Mouse (Mus musculus): ENCODE data around the gene Dnajb2. TPM values are rescaled to one million over a fixed set of nuclear protein-coding genes. Genes with fewer than 3 reads are reported as not detected.
A peak's percentile ranks its signal among the peaks of the same experiment; 100 is the strongest.

Gene Dnajb2
- 19.4 and 20.1 TPM in 2 replicates for polyA plus RNA-seq (2012; rRNA removed)

DNA sequence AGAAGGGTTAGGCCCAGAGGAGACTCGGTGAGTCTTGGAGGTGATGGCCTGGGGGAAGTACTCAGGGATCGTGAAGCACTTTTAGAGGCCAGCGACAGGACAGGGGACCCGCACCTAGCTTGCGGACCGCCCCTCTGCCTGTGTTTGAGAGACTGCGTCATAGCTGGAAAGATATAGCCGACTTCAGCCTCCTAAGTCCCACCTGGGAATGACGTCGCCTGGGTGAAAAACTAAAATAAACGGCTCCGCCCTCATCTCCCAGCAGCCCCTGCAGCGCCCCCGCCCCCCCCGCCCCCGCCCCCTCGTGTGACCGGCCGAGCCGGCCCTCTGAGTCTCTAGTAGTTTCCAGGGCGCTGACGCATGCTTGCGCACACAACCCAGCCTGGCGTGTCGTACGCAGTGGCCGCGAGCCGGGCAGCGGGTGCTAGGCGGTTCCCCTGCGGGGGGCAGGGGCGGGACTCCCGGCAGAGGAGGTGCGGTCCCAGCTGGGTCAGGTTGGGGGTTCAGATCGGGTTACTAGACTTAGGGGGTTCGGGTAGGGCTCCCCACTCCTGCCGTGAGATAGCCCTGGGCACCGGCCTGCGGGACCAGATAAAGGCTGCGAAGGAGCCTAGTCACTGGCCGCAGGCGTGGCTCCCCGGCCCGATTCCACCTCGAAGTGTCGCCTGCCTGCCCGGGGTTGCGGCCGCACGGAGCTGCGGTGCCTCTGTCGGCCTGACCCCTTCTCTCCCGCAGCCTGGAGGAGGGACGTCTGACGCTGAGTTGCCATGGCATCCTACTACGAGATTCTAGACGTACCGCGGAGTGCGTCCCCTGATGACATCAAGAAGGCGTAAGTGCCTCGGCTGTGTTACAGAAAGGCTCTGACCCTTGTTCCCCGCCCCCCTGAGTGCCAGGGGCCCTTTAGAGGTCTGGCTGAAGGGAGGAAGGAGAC is at the start of gene Dnajb2:
Gene Dnajb2, plus strand, starts transcription at position 290 of the 934 bp plus-strand sequence.
- whole genome bisulfite sequencing, result under 1% methylated on average over 64 of the region's 64 CpGs
- DNase-seq (ENCODE audit: low read depth, low spot score), result no peak

DNA sequence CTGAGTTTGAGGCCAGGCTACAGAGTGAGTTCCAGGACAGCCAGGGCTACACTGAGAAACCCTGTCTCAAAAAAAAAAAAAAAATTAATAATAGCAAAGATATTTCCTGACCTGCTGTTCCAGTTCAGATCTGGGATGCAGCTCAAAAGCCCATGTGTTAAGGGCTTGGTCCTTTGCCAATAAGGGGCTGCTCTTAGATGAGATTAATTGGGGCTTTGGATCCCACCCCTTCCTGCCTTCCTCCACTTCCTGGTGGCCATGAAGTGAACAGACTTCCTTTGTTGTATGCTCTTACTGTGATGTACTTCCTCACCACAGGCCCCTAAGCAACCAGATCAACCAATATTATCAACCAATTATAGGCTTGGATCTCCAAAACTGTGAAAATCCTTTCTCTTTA is 49.1 kb upstream of the Dnajb2 start:
- no peak for DNase-seq (ENCODE audit: low read depth, low spot score)

DNA sequence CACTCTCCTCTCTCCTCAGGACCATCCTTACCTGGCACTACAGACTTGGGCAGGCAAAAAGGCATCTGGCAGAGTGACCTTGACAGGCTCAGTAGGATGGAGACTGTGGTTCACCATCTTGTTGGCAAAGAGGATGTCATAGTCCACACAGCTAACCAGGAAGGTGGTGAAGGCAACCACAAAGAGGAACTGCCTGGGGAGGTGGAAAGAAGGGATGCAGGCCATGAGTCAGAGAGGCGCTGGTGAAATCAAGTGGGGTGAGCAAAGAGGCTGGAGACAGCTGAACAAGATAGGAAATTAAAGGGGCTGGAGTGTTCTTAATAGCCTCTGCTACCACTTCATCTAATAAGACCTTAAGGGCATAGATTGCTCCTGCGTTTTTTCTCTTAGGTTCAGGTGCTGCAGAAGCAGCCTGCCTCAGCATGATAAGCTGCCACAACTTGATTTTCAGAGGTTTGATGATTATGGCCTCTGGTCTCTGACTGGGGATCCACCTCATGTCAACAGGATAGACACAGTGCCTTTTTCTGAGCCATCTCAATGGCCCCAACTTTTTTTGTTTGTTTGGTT is 48.2 kb upstream of the Dnajb2 start:
- DNase-seq (ENCODE audit: low read depth, low spot score), result no peak
- WGBS, result 92% methylated on average over 2 of the region's 2 CpGs

DNA sequence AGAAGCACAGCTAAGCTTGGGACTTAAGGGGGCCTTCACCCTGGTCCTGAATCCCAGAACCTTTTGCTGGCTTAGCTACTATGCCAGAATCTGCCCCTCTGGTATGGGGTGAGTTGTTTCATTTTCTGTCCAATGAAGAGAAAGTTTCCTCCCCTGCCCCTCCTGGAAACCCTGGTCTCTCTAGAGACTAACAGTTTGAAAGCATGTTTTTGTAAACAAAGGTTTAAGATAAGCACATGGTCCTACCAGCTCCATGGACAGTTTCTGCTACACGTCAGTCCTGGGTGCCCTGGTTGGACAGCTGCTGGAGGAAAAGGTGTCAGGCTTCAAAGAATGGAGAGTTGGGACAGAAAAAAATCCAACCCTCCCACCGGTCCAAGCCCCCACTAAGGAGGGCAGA is 45.6 kb upstream of the Dnajb2 start:
- DNase-seq (ENCODE audit: low read depth, low spot score), result no peak
- WGBS, result 56% methylated on average over 2 of the region's 2 CpGs

DNA sequence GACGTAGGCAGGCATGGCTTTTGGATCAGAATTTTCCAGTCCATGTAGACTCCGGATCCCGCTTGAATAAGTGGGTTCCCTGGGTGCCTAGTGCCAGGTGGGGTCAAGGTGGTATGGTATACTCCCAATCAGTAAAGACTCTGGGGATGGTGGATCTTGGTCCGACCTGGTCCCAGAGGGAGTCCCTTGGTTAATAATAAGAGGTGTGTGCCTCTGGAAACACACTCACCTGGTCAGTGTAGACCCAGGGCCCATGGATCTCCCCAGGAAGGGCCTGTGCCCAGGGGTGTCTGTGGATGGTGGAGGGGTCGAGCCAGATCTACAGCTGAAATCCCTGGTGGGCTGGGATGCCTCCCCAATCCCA is 45.0 kb upstream of the Dnajb2 start:
- WGBS, result 38% methylated on average over 5 of the region's 5 CpGs
- DNase-seq (ENCODE audit: low read depth, low spot score), result no peak

DNA sequence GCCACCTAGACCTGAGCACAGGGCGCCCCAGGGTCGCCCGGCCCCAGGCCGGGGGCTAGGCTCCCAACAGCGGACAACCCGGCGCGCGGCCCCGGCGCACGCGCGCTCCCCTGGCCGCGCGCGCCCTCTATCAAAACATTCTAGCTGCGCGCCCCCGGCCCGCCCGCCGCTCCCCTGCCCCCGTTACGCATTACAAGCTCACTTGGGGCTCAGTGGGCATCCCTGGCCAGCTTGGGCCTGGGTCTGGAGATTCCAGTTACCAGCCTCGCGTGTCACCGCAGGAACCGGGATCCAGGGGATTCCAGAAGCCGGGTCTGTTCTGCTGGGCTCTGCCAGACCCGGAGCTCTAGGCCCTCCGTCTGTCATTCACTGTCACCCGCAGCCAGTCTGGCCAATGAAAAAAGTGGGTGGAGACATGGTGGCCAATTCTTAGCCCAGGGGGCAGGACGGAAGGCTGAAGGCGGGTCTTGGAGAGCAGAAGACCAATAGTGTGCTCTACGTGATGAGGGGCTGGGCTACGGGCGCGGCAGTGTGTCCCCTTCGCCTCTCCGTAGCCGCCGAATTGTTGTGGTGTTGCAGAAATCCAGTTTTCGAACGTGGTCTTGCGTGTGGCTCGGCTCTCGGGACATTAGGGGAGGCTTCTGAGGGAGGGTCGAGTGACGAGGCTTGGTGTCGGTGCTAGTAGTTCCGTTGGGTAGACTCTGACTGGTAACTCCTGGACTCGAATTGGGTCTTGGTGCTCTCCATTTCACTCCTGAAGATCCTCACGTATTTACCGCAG is 44.4 kb upstream of the Dnajb2 start, which contains the start of the genes Ankzf1 and Atg9a:
Gene Ankzf1, plus strand, starts transcription at position 530 of the 781 bp plus-strand sequence.
Gene Atg9a, minus strand, starts transcription at position 575 of the 781 bp plus-strand sequence.
- WGBS, result under 1% methylated on average over 54 of the region's 56 CpGs
- peak; percentile 98 for DNase-seq (ENCODE audit: low read depth, low spot score)

DNA sequence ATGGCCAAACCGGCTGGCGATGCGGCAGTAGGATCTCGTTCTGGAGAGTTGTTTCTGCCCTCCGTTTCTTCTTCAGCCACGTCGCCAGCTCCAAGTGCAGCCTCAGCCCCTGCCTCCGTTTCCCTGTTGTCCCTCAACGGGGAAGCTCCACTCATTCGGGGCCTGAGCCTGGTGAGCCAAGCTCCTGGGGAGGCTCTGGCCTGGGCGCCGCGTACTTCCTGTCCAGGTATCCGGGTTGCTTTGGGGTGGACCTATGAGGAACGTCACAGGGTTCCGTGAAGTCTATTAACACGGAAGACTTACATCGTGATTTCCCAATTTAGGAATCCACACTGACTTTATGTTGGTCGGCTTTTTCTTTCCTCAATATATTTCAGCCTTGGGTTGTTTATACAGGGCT is 43.8 kb upstream of the Dnajb2 start:
- no peak for DNase-seq (ENCODE audit: low read depth, low spot score)
- under 1% methylated on average over 19 of the region's 19 CpGs for WGBS

DNA sequence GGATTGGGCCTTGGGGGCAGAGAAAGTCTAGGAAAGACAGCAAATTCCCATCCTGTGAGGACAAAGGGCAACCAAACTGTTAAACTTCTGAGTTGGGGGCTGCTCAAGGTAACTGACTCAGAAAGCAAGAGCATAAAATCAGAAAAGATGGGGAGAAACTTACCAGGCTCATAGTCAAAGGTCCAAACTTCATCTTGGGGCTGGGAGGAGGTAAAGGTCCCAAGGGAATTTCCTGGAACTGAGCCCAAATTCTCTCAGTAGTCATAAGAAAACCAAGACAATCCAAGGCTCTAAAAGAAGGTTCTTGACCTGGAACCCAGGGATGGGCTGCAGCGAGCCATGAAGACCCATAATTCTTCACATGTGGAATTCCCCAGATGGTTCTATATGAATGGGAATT is 35.0 kb upstream of the Dnajb2 start:
- 37% methylated on average over 1 of the region's 1 CpGs for WGBS
- DNase-seq (ENCODE audit: low read depth, low spot score), result no peak

DNA sequence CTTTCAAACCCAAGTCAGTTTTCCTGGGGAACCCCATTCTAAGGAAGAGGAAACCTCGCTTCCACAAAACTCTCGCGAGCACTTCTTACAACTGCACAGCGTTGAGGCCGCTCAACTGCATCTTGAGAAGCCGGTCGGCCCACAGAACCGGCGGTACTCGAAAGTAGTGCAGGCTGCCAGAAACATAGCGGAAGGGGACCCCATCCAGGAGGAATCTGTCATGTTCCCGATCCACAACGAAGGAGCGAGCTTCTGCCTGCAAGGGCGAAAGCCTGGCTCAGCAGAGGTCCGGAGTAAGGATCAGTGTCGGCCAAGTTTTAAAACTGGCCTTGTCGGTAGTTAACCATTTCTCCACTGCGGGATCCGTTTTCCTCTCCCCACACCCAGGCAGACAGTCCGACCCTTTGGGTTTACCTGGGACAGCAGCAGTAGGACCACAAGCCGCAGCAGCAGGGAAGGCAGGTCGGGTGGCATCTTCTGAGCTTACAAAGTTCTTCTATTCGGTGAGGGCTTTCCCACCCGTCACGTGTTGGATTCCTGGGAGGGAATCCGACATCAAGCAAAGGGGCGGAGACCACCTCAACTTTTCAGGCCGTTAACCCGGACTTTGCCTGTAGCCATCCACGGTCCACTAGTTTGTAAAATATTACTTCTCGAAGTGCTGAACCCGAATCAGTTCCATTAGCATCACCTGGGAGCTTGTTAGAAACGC is 27.1 kb upstream of the Dnajb2 start:
- DNase-seq (ENCODE audit: low read depth, low spot score), result no peak
- WGBS, result 16% methylated on average over 34 of the region's 34 CpGs

DNA sequence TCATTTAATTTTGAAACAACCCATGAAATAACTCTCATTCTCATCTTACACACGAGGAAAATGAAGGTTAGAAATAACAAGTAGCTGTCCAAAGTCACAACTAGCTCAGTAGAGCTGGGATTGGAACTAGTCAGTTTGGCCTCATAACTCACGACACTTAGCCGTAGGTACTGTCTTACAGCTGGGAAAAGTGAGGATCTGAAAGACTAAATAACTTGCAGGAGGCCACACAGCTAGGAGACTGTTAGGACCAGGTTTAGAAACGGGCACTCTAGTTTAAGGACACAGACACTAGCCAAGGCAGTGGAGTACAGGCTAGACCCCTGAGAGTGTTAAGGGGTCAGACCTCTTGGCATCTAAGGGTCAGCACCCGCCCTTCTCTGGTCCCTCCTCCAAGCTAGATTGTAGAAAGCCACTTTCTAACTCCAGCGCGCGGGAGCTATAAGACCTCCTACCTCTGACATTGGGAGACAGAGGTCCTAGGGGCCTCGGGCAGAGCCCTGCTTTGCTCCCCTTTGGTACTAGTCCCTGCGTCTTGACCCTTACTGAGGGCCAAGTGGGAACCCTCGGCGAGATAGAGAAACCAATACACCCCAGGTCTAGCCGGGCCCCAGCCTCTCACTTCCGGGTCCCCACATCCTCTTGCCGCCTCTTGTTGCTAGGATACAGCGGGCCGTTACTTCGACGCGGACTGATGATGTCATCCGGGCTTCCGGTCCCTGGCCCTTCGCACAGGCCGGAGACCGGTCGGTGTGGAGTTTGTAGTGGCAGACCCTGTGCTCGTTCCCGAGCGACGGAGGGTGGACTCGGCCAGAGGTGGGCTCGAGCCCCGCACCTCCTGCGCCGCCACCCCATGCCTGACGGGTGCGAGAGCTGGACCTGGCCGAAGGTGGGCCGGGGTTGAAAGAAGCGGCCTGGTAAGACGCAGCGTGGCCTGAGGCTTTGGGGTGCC is 25.8 kb upstream of the Dnajb2 start, which contains the start of the genes Glb1l and Stk16:
Gene Glb1l, minus strand, starts transcription at position 678 of the 952 bp plus-strand sequence.
Gene Stk16, plus strand, starts transcription at position 703 of the 952 bp plus-strand sequence.
- peak; percentile 88 for DNase-seq (ENCODE audit: low read depth, low spot score)
- WGBS, result 4% methylated on average over 42 of the region's 42 CpGs

DNA sequence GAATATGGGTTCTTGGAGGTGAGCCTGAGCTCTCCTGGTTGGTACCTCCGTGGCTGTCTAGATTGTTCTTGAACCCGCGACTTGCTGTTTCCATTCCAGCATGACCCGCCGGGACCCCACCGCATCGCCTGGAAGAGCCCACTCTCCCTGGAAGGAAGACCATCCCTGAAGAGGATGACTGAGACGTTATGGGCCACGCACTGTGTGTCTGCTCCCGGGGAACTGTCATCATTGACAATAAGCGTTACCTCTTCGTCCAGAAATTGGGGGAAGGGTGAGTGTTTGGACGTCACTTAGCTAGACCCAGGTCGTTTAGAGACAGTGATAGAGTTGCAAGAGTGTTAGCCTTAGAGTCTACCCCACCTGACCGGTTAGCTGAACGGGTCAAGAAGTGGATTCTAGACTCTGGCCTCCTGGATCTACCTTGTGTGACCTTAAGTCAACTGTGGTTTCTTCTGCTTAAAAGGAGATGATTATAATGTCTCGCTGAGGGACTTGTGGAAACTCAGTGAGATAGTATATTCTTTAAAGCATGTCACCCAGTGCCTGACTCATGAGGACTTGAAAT is 25.0 kb upstream of the Dnajb2 start:
- DNase-seq (ENCODE audit: low read depth, low spot score), result no peak
- 5% methylated on average over 17 of the region's 17 CpGs for WGBS

DNA sequence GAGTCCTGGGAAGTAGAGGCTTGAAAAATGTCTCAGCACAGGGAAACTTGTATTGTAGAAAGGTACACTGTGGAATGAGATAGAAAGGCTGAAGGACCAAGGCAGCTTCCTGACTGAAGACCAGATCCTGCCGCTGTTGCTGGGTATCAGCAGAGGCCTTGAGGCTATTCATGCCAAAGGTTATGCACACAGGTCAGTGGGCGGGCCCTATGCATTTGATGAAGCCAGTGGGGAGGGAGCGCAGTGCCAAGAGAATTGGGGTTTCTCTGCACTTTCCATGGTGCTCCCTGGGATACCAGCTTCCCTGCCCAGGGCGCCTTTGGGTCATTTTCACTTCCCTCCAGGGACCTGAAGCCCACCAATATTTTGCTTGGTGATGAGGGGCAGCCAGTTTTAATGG is 23.7 kb upstream of the Dnajb2 start:
- WGBS, result 73% methylated on average over 4 of the region's 4 CpGs
- DNase-seq (ENCODE audit: low read depth, low spot score), result no peak

DNA sequence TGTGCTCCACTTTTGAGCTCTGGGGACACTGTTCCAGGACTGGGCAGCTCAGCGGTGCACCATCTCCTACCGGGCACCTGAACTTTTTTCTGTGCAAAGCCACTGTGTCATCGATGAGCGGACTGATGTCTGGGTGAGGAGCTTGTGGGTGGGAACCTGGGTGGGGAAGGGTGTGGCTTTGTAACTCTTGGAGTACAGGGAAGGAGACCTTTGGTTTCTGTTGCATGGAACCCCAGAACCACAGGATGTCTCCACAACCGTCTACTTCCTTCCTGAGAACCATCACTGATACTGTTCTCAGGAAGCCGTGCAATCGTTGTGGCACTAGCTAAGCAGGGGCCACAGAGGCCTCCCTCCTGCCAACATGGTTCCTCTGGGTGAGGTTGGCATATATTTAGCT is 23.1 kb upstream of the Dnajb2 start:
- DNase-seq (ENCODE audit: low read depth, low spot score), result no peak
- WGBS, result 33% methylated on average over 7 of the region's 7 CpGs

DNA sequence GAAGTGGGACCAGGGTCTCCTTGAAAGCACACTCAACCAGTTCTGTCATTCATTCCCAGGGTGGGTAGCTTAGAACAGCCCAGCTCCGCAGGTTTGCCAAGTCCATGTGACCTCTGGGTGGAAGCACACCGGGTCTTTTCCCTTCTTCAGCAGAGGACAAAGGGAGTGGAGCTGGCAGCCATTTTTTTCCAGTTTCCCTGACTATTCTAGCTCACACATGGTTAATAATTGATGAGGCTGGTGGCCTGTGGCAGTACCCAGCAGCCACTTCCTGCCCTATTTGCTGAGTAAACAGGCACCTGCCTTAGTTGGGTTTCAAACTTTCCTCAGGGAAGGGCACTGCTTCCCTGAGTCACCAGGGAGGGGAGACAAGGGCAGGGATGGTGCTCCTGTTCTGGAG is 21.8 kb upstream of the Dnajb2 start:
- 37% methylated on average over 2 of the region's 2 CpGs for WGBS

DNA sequence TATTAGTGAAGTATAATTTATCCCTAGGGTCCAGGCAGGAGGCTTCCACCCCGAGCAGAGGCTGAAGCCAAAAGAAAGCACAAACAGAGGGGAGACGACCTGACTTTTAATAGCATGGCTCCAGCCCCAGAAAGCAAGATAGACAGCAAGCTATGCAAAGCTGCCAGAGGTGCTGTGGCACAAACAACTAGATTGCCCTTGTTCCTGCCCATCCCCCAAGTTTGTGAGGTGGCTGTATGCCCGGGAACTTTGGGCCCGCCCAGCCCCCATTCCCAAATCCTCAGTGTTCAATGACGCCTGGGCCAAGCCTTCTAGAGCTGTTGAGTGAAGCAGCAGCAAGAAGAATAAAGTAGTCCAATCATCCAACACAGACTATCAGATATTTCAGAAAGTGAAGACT is 21.3 kb upstream of the Dnajb2 start:
- WGBS, result 25% methylated on average over 5 of the region's 5 CpGs
- no peak for DNase-seq (ENCODE audit: low read depth, low spot score)

More for the DNA sequence above, 21.8 kb upstream of the Dnajb2 start:
- peak; percentile 85 for DNase-seq (ENCODE audit: low read depth, low spot score)

DNA sequence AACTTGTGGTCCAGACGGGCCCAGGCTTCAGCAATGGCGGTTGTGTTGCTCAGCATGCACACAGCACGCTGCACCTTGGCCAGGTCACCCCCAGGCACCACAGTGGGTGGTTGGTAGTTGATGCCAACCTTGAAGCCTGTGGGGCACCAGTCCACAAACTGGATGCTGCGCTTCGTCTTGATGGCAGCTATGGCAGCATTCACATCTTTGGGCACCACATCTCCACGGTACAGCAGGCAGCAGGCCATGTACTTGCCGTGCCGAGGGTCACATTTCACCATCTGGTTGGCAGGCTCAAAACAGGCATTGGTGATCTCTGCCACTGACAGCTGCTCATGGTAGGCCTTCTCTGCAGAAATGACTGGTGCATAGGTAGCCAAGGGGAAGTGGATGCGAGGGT is 20.4 kb upstream of the Dnajb2 start:
- DNase-seq (ENCODE audit: low read depth, low spot score), result no peak
- WGBS, result 89% methylated on average over 9 of the region's 9 CpGs

DNA sequence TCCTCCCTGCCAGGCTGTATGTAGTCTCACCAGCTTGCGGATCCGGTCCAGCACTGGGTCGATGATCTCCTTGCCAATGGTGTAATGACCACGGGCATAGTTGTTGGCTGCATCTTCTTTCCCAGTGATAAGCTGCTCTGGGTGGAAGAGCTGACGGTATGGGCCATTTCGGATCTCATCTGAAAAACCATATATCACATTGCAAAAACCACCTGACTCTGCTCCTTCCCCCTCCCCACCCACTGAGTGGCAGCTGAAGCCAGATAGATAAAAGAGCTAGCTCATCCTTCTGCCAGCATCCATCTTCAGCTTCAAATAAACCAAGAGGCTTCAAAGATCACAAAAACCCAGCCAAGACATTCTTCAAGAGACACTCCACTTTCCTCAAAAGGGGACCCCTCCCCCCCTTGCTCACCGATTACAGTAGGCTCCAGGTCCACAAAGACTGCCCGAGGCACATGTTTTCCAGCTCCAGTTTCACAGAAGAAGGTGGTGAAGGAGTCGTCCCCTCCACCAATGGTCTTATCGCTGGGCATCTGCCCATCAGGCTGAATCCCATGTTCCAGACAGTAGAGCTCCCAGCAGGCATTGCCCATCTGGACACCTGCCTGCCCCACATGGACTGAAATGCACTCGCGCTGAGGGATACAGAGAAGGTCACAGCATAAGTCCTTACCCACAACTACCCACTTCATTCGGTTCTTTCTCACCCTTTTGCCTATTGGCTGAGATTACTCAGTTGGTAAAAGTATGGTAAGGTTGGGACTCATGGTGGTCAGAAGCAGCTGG is 19.2 kb upstream of the Dnajb2 start:
- 66% methylated on average over 13 of the region's 13 CpGs for WGBS
- DNase-seq (ENCODE audit: low read depth, low spot score), result no peak

DNA sequence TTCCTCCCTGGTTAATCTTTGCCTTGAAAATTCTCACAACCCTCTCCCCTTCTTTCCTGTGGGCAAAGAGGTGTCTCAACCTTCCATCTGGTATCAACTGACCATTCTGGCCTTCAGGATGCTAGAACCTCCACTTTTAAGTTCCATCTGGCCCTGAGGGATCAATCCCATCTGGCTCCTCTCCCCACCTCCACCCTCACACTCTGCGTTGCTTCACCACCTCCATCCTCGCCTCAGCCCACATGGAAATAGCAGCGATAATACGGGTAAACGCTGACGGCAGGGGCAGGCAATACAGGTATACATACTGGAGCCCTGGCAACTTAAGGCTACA is 18.3 kb upstream of the Dnajb2 start:
- 7% methylated on average over 6 of the region's 6 CpGs for WGBS
- DNase-seq (ENCODE audit: low read depth, low spot score), result no peak
